Mouse (Mus musculus) frontal cortex, postnatal 14 days (tissue): ENCODE data around the gene Zfp579.
"Not testable (repeated sequence)": the region's sequence is repeated elsewhere in the genome, so short reads cannot be mapped to it uniquely, and the experiment has no call there.

ENCODE experiments used
- DNase-seq, 2 experiments: peaks; one replicate each; pipeline ENCODE4 v3.0.0; 2022; ENCODE audit warnings: low spot score in 2 of 2

Gene Zfp579

DNA sequence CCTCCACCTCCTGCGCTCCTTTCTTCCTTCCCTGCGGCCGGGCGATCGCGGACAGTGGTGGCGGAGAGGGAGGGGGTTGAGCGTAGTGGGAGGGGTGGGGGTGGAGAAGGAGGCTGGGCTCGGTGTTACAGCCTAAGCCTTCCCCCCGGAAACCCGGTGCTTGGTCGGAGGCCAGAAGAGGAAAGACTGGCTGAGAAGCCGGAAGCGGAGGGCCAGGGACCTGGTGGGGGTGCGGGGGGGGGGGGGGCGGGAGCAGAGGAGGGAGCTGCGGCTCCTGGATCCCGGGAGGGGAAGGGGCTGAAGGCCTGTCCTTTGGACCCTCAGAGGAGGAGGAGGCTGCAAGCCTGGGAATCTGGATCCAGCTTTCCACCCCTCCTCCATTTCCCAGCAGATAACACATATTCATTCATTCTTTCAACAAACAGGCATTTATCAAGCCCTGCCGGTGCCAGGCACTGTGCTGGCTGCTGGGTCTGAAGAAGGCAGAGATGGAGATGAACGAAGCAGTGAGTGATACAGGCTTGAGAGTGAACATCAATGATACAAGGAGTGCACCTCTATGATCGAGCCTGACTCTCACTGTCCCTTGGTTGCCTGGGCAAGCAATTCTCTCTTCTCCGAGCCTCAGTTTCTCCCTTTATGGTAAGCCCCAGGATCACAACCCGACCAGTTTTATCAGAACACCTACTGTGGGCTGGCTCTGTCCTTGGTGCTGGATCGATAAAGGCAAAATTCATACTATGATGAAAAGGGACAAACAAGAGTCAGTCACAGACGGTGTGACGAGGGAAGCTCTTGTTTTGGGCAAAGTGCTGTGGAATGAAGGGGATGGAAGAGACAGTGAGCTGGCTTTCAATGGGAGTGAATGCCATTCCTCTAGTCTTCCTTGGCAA lies at the start of gene Zfp579:
Gene Zfp579, minus strand, starts transcription at position 156 of the 893 bp plus-strand sequence.
- peak; percentile 83 to 89 for DNase-seq

DNA sequence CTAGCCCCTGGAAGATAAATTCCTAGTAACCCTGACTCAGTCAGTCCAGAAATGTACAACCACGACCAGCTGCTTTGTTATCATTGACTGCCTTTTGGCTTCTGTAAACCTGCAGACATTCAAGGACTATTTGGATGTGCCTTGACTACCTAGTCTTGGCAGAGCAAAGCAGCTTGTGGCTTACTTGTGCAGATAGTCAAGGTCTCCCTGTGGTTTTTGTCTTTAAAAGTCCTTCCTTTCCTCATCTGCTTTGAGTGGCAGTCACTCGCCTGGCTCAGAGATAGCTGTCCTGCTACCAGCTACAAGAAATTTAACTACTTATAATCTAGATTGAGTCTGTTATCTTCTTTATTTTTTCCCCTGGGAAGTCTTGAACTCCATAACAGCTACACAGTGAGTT lies 49.0 kb upstream of the Zfp579 start:
- no peak for DNase-seq

DNA sequence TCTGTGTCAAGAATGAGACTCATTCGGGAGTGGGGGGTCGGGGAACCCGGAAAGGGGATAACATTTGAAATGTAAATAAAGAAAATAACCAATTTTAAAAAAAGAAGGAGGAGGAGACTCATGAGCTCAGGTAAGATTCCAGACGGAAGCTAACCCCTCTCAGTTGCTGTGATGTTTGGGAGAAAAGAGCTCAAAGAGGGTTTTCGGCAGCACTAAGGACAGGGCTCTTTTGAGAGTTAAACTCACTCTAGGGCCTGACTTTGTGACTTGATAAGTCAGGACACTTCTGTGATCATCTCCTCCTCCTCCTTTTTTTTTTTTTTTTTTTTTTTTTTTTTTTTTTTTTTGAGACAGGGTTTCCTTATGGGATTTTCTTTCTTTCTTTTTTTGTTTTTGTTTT lies 43.0 kb upstream of the Zfp579 start:
- no peak for DNase-seq

DNA sequence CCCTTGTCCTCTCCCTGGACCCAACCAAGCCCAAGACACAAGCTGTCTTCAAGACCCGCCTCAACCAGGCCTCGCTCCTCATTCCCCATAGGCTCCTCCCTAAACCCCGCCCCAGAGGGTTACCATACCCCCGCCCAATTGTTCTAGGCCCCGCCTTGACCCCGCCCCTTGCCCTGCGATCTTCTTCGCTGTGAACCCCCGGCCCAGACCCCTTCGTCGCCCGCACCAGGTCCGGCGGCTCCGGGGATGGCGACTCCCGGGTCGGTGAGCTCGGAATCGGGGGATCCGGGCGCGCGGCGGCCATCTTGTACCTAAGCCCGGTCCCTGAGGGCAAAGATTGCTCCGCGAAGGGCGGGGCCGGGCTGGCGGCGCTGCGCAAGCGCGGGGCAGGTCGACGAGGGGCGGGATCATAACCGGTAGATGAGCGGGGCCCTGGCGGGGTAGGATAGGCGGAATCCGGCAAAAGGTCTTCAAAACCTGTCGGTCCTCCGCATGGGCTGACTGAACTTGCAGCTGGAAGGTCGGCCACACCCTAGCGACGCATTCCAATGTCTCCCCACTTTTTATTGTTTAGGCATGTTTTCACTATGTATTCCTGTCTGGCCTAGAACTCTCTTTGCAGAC lies 42.3 kb upstream of the Zfp579 start, which contains the start of gene Zfp784:
Gene Zfp784, minus strand, starts transcription at position 338 of the 624 bp plus-strand sequence.
- peak; percentile 87 to 90 for DNase-seq

DNA sequence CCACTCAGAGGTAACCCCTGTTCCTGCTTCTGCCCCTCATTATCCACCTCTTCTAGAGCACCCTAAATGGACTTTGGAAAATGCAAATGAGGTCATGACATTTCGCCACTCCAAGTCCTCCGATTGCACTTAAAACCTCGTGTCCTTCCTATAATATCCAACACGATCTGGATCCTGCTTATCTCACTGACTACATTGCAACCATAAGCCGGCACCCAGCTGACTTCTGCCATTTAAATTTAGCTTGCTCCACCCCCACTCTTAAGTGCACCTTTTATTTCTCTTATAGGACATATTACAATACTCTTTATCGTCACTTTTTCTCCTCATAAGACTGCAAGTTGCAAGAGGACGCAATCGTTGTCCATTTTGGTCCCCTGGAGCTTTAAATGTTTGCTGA lies 41.5 kb upstream of the Zfp579 start:
- no peak for DNase-seq

DNA sequence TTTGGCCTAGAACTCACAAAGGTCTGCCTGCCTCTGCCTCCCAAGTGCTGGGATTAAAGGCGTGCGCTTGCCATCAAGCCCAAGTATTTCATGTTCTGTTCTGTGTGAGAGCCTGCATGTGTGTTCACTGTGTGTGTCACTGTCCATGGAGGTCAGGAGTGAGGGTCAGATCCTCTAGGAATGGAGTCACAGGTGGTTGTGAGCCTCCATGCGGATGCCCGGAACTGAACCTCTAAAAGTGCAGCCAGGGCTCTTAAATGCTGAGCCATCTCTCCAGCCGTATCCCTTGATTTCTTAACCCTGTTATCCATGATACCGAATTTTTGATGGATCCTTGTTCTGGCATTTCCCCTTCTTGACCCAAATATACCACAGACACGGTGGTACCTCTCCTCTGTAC lies 41.1 kb upstream of the Zfp579 start:
- no peak for DNase-seq

DNA sequence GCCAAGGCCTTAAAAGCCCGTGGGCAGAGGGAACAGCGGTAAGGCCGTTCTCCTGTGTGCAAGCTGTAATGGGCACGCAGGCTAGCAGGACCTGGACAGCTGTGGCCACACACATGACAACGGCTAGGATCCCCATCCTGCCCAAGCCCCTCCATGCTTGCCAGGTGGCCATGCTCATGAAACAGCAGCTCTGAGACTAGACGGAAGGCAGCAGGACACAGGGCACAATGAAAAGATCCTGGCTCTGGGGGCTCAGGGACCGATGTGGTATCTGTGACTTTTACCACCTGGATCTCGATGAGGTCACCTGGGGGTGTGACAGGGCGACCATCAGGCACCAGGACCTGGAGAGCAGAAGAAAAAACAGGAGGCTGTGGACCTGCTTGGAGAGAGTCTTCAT lies 40.2 kb upstream of the Zfp579 start:
- DNase-seq = no peak

DNA sequence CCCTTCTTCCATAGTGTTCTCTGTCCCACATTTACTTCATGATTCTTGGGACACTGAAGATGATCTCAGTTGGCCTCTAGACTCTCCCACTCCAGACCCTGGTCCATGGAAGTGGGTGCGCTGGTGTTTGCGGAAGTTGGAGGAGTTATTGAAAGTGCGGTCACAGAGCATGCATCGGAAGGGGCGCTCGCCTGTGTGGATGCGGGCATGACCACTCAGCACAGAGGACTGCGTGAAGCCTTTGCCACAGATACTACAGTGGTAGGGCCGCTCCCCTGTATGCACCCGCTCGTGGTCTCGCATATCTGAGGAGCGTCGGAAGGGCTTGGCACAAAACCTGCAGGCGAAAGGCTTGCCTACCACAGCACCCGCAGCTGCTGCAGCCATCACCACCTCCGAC lies 39.7 kb upstream of the Zfp579 start:
- no peak for DNase-seq

DNA sequence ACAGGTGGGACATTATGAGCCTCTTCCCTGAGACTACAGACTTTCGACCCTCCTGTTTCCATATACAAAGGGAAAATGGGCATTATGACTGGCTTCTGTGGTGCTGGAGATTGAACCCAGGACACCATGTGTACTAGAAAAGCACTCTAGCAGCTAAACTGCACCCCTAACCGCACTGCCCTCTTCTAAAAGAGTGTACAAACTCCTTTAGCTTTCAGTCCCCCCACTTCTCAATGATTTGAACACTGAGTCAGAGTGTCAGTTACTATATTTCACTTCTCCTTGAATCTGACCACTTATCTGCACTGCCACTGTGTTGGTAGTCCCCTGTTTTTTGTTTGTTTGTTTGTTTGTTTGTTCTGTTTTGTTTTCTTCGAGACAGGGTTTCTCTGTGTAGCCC lies 37.9 kb upstream of the Zfp579 start, which contains the start of gene 4632433K11Rik:
Gene 4632433K11Rik, plus strand, starts transcription at position 301 of the 400 bp plus-strand sequence.
- DNase-seq = no peak

DNA sequence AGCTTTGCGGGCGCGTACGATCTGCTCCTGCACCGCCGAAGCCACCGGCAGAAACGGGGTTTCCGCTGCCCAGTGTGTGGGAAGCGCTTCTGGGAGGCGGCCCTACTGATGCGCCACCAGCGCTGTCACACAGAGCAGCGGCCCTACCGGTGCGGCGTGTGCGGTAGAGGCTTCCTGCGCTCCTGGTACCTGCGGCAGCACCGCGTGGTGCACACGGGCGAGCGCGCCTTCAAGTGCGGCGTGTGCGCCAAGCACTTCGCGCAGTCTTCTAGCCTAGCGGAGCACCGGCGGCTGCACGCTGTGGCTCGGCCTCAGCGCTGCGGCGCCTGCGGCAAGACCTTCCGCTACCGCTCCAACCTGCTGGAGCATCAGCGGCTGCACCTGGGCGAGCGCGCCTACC lies 35.5 kb upstream of the Zfp579 start:
- DNase-seq = no peak

DNA sequence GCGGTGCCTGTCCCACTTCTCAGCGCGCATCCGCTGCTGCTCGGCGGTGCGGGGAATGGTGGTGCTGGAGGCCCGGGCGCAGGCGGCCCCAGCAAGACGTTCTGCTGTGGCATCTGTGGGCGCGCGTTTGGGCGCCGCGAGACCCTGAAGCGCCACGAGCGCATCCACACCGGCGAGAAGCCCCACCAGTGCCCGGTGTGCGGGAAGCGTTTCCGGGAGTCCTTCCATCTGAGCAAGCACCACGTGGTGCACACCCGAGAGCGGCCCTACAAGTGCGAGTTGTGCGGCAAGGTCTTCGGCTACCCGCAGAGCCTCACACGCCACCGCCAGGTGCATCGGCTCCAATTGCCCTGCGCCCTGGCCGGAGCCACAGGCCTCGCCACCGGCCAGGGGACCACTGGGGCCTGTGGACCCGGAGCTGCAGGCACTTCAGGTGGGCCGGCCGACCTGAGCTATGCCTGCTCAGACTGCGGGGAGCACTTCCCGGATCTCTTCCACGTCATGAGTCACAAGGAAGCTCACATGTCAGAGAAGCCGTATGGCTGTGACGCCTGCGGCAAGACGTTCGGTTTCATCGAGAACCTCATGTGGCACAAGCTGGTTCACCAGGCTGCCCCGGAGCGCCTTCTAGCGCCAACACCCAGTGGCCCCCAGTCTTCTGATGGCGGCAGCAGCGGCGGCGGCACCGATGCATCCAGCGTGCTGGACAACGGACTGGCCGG lies 34.8 kb upstream of the Zfp579 start:
- DNase-seq = no peak

DNA sequence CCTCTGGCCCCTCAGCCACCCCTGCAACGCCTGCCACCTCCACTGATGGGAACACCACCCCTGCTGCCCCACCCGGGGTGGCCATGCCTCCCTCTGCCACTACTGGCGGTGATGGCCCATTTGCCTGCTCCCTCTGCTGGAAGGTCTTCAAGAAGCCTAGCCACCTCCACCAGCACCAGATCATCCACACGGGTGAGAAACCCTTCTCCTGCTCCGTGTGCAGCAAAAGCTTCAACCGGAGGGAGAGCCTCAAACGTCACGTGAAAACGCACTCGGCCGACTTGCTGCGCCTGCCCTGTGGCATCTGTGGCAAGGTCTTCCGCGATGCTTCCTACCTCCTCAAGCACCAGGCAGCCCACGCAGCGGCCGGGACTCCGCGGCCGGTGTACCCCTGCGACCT lies 34.0 kb upstream of the Zfp579 start:
- no peak for DNase-seq

DNA sequence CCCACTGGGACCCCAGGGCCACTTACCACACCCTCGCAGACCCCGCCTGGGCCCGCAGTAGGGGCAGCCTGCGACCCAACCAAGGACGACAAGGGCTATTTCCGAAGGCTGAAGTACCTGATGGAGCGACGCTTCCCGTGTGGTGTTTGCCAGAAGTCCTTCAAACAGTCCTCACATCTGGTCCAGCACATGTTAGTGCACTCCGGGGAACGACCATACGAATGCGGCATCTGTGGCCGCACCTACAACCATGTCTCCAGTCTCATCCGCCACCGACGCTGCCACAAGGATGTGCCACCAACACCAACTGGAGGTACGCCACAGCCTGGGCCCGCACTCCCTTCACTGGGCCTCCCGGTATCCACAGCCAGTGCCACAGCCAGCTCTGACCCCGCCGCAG lies 33.6 kb upstream of the Zfp579 start:
- DNase-seq = no peak

DNA sequence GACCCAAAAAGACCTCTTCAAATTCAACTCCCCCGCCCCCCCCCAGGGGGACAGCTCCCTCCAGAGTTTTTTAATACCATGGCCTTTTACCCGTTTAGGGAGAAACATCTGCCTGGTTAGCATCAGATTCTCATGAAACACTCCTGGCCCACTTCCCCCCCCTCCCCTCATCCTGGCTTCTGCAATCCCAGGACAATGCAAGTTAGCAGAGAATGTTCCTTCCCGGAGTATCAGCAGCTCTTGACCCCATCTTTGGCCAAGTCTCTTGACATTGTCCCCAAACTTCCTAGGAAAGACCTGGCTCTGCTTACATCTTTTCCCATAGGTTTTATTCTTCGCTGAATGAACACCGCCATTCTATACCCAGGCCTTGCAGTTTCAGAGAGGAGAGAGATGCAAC lies 25.2 kb upstream of the Zfp579 start:
- no peak for DNase-seq

DNA sequence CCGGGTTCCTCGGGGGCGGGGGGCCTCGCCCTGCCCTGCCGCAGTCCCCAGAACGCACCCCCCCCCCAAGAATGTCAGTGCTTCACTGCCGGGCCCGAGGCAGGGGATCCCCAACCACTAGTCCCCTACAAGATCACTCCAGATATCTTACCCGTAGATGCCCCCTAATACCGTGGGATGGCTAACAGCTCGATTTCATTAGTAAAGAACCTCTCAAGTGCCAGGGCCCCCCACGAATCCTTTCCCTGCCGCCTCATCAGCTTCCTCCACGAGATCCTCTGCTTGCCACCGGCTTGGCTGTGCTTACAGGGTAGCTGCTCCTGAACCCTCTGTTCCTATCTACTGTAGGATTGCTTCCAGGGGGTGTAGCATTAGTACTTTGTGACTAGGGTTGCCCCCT lies 24.7 kb upstream of the Zfp579 start:
- DNase-seq = no peak

DNA sequence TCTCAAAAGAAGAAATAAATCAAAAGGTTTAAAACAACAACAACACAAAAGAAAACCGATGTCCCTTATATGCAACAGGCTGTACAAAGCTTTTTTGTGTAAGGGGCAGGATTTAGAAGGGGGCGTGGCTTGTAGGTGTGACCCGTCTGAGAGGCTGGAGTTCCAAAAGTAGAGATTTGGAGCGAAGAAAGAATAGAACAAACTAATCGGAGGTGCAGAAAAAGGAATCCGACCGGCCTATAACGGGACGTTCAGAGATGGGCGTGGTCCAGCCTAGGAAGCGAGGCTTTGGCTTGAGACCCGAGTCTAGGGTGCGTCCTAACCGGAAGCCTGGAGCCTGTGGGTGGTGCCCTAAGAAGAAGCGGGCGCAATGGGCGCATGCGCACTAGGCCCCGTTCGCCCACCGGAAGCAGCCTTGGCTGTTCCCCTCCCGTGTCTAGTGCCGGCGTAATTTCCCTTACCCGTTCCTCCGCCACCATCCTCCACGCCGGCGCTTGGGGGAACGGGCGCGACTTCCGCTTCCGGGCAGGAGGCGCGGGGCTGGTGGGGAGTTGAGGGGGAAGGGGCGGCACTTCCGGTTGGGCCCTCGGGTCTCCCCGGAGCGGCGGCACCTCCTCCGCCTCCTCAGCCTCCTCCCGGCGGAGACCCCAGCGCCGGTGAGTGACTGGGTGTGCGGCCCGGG lies 24.2 kb upstream of the Zfp579 start, which contains the start of the genes Zfp865 and Ccdc106:
Gene Zfp865, plus strand, starts transcription at position 377 of the 682 bp plus-strand sequence.
Gene Ccdc106, plus strand, starts transcription at position 554 of the 682 bp plus-strand sequence.
- peak; percentile 98 to 99 for DNase-seq

DNA sequence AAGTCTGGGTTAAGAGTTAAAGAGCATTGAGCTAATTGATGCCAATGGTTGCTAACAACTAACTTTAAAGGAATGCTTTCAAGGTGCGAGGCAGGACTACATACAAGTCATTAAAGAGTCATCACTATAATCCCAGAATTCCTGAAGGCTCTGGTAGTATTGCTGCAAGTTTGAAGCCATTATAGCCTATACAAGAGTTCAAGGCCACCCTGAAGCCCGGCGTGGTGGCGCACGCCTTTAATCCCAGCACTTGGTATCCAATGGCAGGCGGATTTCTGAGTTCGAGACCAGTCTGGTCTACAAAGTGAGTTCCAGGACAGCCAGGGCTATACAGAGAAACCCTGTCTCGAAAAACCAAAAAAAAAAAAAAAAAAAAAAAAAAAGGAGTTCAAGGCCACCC lies 23.6 kb upstream of the Zfp579 start:
- DNase-seq = not testable (repeated sequence)

DNA sequence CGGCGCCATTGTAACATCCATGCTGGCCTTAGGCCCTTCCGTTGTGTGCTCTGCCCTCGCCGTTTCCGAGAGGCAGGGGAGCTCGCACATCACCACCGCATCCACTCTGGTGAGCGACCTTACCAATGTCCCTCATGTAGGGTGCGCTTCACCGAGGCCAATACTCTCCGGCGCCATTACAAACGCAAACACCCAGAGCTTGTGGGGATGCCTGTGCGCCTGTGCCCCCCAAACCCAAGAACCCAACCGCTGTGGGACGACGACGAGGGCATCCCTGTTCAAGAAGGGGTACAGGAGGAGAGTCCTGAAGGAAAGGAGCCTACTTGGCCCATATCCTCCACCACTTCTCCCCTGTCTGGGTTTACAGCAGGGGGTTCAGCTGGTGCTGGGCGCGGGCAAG lies 22.0 kb upstream of the Zfp579 start:
- DNase-seq = no peak

DNA sequence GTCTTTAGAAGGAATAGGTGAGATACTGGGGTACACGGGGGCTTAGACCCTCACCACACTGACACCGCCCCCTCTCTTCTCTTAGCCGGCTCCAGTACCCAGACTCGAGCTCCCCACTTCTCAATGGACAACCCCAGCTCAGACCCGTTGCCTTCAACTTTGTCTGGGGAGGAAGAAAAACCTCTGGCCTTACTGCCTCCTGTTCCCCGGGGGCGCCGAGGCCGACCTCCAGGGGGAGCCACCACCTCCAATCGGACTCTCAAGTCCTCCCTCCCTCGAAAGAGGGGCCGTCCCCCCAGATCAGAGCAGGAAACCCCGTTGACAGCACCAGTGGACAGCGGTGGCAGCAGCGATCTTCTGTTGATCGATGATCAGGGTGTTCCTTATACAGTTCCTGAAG lies 21.4 kb upstream of the Zfp579 start:
- no peak for DNase-seq

DNA sequence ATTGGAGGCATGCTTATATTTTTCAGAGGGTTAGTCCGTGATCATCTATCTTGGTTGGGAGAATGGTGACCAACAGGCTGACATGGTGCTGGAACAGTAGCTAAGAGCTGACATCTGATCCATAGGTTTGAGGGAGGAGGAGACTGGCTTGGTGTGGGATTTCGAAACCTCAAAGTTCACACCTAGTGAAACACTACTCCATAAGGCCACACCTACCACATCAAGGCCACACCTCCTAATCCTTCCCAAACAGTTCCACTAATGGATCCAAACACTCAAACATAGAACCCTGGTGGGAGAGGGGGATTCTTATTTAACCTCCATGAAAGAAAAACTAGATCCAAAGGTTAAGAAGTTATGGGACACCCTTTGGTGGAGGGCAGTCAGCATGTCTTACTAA lies 21.0 kb upstream of the Zfp579 start:
- no peak for DNase-seq

DNA sequence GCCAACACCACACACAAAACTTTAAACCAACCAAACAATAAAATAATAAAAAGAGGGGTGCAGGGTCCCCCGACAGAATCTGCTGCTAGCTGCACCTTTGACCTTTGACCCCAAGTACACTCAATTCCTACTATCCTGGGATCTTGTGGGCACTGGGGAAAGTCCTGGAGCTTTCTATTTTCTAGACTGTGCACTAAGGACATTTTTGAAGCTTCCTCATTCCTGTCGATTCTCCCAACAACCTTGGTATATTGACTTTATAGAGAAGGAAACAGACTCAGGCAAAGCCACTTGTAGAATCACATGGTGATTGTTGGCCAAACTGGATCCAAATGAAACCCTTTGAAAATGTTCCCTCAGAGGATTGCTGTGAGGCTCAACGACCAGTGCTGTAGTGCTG lies 20.1 kb upstream of the Zfp579 start:
- no peak for DNase-seq
